Mouse (Mus musculus): ENCODE data around the gene Wasf2. TPM values are rescaled to one million over a fixed set of nuclear protein-coding genes. Genes with fewer than 3 reads are reported as not detected.

Gene Wasf2
- polyA plus RNA-seq, 1 experiment, result 97.6 TPM

DNA sequence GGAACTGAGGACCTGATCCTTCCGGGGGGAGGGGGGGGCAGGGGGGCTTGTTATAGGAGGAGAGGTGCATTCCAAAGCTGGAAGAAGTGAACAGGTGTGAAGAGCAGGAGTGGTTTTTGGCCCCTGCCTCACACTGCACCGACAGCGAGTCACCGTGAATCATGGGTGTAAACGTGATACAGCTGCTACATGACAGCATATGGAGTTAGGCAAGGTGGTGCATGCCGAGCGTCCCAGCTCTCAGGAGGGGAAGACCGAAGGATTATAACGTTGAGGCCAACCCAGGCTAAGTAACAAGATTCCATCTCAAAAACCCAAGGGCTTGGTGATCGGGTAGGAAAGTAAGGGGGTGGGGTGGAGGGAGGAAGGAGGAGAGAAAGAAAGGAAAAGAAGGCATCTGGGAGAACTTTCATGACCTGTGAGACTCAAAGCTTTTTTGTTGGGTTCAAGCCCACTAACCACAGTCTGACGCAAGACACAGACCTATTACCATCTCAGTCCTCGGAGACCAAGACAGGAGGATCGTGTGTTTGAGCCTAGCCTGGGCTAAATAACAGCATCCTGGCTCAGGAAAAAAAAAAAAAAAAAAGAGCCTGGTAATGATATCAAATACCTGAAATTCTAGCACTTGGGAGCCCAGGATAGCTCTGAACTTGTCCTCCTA is 18.0 kb upstream of the Wasf2 start:
- no peaks in the 10 kb centered on the region; the same call in 1 of the 2 replicates for H3K36me3 ChIP-seq (ENCODE audit: control insufficient read depth, insufficient read depth, low read length)
- 47% methylated on average over 13 of the region's 13 CpGs for WGBS
- H3K27ac ChIP-seq (ENCODE audit: insufficient read depth, low read depth, low read length), result no peak overlapping the region
- no peak overlapping the region for H3K4me3 ChIP-seq (ENCODE audit: low read depth, low read length)
- TF ChIP-seq POLR2A (IDR thresholded peaks at IDR 0.05; ENCODE audit: low read depth, low read length) (no peak), CTCF (IDR thresholded peaks at IDR 0.05; ENCODE audit: extremely low read depth, insufficient read length, insufficient replicate concordance, low read depth, low read length) (no peak)
- no peaks in the 10 kb centered on the region for H3K27me3 ChIP-seq (ENCODE audit: control insufficient read depth, insufficient read depth, low read length)
- peaks cover 16% of the 10 kb centered on the region for H3K4me1 ChIP-seq (ENCODE audit: control insufficient read depth, insufficient read depth, insufficient read length, low read length)

DNA sequence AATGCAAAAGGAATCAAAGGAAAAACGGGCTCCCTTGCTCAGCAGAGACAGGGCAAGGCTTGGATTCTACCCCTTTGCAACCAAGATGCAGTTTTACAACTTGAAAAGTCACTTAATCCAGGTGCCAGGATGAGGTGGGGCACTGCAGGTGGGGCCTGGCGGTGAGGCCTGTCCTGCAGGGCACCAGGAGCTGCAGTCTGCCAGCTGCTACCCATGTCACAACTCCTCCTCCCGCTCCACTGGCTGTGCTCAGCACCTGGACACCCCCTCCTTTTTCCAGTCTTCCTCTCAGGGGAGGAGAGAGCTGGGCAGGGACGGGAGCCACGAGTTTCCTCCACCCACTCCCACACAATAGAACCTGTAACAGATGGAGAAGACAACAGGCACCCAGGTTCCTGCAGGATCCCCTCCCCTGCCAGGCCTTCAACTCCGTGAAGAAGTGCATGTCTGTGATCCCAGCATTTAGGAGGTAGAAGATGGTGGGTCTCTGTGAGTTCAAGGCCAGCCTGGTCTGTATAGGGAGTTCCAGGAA is 16.9 kb upstream of the Wasf2 start:
- WGBS, result 28% methylated on average over 6 of the region's 6 CpGs
- Histone ChIP-seq H3K4me3 (ENCODE audit: low read depth, low read length) (no peak overlapping the region), H3K4me1 (ENCODE audit: control insufficient read depth, insufficient read depth, insufficient read length, low read length) (peaks cover 18% of the 10 kb centered on the region), H3K27ac (ENCODE audit: insufficient read depth, low read depth, low read length) (no peak overlapping the region), H3K27me3 (ENCODE audit: control insufficient read depth, insufficient read depth, low read length) (no peaks in the 10 kb centered on the region), H3K36me3 (ENCODE audit: control insufficient read depth, insufficient read depth, low read length) (no peaks in the 10 kb centered on the region; the same call in 1 of the 2 replicates)
- no peak for TF ChIP-seq POLR2A (IDR thresholded peaks at IDR 0.05; ENCODE audit: low read depth, low read length)
- TF ChIP-seq CTCF (IDR thresholded peaks at IDR 0.05; ENCODE audit: extremely low read depth, insufficient read length, insufficient replicate concordance, low read depth, low read length), result no peak

DNA sequence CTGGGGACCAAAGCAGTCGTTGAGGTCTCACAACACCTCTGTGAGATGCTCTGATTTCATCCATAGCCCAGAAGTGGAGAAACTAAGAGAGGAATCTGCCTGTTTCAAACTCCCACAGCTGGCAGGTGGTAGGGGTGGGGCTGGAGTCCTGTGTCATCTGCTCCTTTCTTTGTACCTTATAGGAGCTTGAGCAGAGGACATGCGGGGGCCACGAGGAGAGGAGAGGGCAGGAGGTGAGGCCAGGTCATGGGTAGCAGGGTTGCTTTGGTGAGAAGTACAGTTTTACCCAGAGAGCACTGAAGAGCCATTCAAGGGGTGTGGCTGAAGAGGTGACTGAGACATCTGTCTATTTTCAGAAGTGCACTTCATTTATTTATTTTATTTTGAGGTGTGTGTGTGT is 15.5 kb upstream of the Wasf2 start:
- no peak for TF ChIP-seq POLR2A (IDR thresholded peaks at IDR 0.05; ENCODE audit: low read depth, low read length)
- TF ChIP-seq CTCF (IDR thresholded peaks at IDR 0.05; ENCODE audit: extremely low read depth, insufficient read length, insufficient replicate concordance, low read depth, low read length), result no peak
- 77% methylated on average over 3 of the region's 3 CpGs for WGBS
- Histone ChIP-seq H3K27me3 (ENCODE audit: control insufficient read depth, insufficient read depth, low read length) (no peaks in the 10 kb centered on the region), H3K36me3 (ENCODE audit: control insufficient read depth, insufficient read depth, low read length) (no peaks in the 10 kb centered on the region), H3K4me1 (ENCODE audit: control insufficient read depth, insufficient read depth, insufficient read length, low read length) (peaks cover 17% of the 10 kb centered on the region), H3K27ac (ENCODE audit: insufficient read depth, low read depth, low read length) (no peak overlapping the region), H3K4me3 (ENCODE audit: low read depth, low read length) (no peak overlapping the region)

DNA sequence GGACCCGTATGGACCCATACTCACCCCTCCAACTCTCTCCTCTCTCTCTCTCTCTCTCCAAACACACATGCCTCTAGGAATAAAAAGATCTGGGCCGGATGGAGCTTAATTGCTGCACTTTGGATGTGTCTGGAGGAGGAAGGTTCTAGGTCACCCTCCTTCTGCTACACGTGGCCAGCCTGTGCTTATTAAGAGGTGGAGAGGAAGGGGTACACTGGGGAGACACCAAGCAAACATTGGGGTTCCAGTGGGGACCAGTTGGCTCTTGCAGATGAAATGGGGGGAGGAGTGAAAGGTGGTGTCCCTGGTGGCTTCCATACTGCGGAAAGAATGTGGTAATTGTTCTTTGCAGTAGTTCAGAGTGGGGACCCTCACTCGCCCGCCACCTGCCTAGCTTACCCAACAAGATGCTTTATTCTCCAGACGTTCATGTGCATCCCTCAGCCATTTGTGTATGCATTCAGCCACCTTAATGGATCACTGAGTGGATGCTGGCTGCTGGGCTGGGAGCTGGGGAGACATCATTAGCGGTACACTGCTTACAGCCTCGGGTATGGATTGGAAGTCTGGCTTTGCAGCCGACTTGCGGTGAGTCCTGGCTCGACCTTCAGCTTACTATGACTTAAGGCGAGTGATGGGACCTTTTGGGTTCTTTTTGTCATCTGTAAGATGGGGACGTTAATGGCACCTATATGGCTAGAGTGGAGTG is 14.4 kb upstream of the Wasf2 start:
- Histone ChIP-seq H3K27me3 (ENCODE audit: control insufficient read depth, insufficient read depth, low read length) (no peaks in the 10 kb centered on the region), H3K4me3 (ENCODE audit: low read depth, low read length) (no peak overlapping the region), H3K27ac (ENCODE audit: insufficient read depth, low read depth, low read length) (no peak overlapping the region), H3K4me1 (ENCODE audit: control insufficient read depth, insufficient read depth, insufficient read length, low read length) (peaks cover 20% of the 10 kb centered on the region), H3K36me3 (ENCODE audit: control insufficient read depth, insufficient read depth, low read length) (no peaks in the 10 kb centered on the region)
- WGBS, result 83% methylated on average over 14 of the region's 14 CpGs
- no peak for TF ChIP-seq POLR2A (IDR thresholded peaks at IDR 0.05; ENCODE audit: low read depth, low read length)
- no peak for TF ChIP-seq CTCF (IDR thresholded peaks at IDR 0.05; ENCODE audit: extremely low read depth, insufficient read length, insufficient replicate concordance, low read depth, low read length)

DNA sequence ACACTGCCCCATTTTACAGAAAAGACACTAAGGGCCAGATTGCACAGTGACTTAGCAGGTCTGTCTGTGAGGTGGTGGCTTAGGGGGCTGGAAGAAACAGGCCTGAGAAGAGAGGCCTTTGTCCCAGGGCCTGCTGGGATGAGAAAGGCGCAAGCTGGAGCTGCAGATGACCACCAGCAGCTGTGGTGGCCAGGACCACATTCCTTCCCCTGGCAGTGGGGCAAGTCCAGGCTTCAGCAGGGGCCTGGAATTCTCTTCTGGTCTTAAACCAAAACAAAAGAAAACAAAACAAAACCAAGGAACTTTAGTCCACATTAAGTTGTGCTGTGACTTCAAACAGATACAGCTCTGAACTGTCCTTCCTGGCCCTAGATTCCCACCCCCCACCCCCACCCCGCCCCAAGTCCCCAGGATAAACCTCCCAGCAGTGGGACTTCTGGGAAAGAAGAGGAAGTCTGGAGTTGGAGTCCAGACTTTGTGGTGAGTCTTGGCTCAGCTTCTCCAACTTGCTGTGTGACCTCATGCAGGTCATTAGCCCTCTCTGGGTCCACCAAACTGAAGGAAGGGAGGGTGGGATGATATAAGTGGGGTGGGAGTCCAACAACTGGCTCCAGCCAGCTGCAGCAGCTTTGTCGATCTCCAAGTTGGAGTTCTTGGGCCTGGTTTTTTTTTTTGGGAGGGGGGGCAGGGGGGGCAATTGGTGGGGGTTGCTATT is 13.4 kb upstream of the Wasf2 start:
- Histone ChIP-seq H3K4me3 (ENCODE audit: low read depth, low read length) (no peak overlapping the region), H3K27ac (ENCODE audit: insufficient read depth, low read depth, low read length) (peak overlapping the region; percentile 71), H3K27me3 (ENCODE audit: control insufficient read depth, insufficient read depth, low read length) (no peaks in the 10 kb centered on the region), H3K36me3 (ENCODE audit: control insufficient read depth, insufficient read depth, low read length) (no peaks in the 10 kb centered on the region), H3K4me1 (ENCODE audit: control insufficient read depth, insufficient read depth, insufficient read length, low read length) (peaks cover 23% of the 10 kb centered on the region)
- TF ChIP-seq CTCF (IDR thresholded peaks at IDR 0.05; ENCODE audit: extremely low read depth, insufficient read length, insufficient replicate concordance, low read depth, low read length) (no peak), POLR2A (IDR thresholded peaks at IDR 0.05; ENCODE audit: low read depth, low read length) (no peak)
- WGBS, result 78% methylated on average over 3 of the region's 3 CpGs

DNA sequence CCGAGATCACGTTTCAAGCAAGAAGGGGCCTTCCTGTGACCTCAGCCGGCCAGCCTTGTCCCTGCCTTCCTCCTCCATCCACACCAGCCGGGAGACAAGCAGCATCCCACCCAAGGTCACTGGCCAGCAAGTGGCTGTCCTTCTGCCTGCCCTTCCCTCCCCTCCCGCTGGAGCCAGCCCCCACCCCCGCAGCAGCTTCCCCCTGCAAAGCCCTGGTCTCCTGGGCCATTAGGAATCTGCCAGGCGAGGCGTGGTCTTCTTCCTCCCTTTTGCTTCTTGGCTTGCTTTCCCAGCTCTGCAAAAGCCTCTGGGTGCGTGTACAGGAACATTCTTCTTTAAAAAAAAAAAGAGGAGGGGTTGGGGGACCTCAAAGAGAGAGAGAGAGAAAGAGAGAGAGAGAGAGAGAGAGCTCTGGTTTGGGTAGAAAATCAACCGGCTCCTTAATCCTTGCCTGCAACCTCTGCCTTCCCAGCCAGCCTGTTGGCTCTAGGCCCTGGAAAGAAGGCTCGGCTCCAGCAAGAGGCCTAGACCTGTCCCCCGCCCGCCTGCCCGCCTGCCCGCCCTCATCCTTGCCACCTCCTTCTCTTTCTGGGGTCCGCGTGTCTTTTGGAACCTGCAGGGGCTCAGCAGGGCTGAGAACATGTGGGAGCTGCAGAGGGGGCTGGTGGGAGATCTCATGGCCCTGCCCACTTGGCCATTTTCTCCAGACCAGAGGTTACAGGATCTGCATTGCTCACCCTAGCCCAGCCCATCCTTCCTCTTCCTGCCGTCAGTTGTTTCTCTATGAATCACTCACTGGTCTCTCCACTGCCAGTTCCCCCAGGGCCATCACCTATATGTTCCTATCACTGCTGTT is 12.5 kb upstream of the Wasf2 start:
- Histone ChIP-seq H3K27me3 (ENCODE audit: control insufficient read depth, insufficient read depth, low read length) (no peaks in the 10 kb centered on the region), H3K4me3 (ENCODE audit: low read depth, low read length) (no peak overlapping the region; the same call in 1 of the 2 replicates), H3K4me1 (ENCODE audit: control insufficient read depth, insufficient read depth, insufficient read length, low read length) (peaks cover 25% of the 10 kb centered on the region), H3K36me3 (ENCODE audit: control insufficient read depth, insufficient read depth, low read length) (no peaks in the 10 kb centered on the region), H3K27ac (ENCODE audit: insufficient read depth, low read depth, low read length) (peak overlapping the region; percentile 63)
- 41% methylated on average over 18 of the region's 18 CpGs for WGBS
- no peak for TF ChIP-seq POLR2A (IDR thresholded peaks at IDR 0.05; ENCODE audit: low read depth, low read length)
- no peak for TF ChIP-seq CTCF (IDR thresholded peaks at IDR 0.05; ENCODE audit: extremely low read depth, insufficient read length, insufficient replicate concordance, low read depth, low read length)

Data from small intestine, adult 2 months (tissue).